Mouse (Mus musculus): ENCODE measurements at regions not wholly inside any gene's neighbourhood (a gene's known extent, or its start where the extent isn't known, plus 50 kb on each side); places are given as distances from the start of the nearest gene placed in this dataset. TPM values are rescaled to one million over a fixed set of nuclear protein-coding genes. Genes with fewer than 3 reads are reported as not detected.

DNA sequence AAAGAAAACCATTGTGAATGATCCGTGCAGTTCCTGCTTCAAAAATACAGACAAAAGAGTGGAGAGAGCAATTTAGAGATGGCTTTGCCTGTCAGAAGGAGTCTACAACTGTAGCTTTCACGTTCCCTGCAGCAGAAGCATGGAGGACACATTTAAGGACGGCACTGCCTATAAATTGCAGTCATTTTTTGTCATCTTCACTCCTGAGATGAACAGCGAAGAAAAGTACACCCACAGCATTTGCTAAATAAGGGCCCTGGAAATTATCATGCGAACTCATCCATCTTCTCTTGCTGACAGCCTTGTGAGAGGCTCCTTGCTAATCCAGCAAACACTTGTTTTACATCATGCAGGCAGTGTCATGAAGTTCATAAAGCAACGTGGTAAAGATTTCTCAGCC is 302.5 kb downstream of the Tmsb4x start:
- no peak overlapping the region for H3K9ac ChIP-seq
- no peak overlapping the region for H3K27ac ChIP-seq (replicated peaks)
- no peak overlapping the region for H3K4me2 ChIP-seq
- no peak for ATAC-seq (ENCODE audit: insufficient read depth)
- H3K36me3 ChIP-seq (replicated peaks): no peaks in the 10 kb centered on the region
- no peaks in the 10 kb centered on the region for H3K4me1 ChIP-seq (replicated peaks)
- H3K4me3 ChIP-seq (replicated peaks): no peak overlapping the region
- no peaks in the 10 kb centered on the region for H3K9me3 ChIP-seq (replicated peaks)
- WGBS (ENCODE audit: insufficient replicate concordance): 54% methylated on average over 6 of the region's 6 CpGs
- no peaks in the 10 kb centered on the region for H3K27me3 ChIP-seq

DNA sequence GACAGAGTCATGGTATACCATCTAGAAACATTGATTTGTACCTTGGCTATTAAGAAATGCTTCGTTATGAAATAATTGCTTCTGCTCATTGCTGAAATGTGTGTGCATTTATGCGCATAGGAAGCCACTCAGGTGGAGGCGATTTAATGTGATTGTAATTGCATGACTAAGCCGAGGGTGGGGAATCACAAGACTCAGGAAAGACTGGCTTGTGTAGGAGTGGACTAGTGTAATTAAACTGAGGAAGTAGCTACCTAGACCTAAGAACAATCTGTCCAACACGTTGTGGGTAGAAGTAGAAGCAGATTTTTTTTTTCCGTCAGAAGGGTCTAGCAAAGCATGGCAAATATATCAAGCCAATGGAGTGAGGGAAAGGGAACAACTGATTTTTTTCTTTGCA is 308.4 kb downstream of the Tmsb4x start:
- Histone ChIP-seq H3K27me3 (no peaks in the 10 kb centered on the region), H3K4me3 (replicated peaks) (no peak overlapping the region), H3K36me3 (replicated peaks) (no peaks in the 10 kb centered on the region), H3K27ac (replicated peaks) (no peak overlapping the region), H3K9ac (no peak overlapping the region), H3K4me1 (replicated peaks) (no peaks in the 10 kb centered on the region), H3K9me3 (replicated peaks) (no peaks in the 10 kb centered on the region), H3K4me2 (no peak overlapping the region)
- ATAC-seq (ENCODE audit: insufficient read depth): no peak
- WGBS (ENCODE audit: insufficient replicate concordance): 63% methylated on average over 6 of the region's 6 CpGs

DNA sequence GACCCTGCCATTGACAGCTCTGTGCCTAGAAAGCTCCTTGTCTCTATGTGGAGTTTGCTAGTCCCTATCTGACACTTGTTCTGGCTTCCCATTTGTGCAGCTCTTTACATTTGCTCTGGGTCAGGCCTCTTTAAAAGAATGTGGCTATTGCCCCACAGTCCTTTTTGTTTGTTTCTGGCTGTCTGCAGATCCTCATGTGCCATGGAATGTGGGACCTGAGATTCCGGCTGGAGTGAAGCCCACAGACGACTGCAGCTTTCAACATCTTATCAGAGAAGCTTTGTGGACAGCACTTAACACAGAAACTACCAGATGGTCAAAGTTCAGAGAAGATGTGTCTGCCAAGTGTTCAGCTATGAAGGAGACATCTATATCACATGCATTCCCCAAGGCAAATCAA is 309.7 kb upstream of the Egfl6 start:
- H3K4me3 ChIP-seq (replicated peaks): no peak overlapping the region
- no peak overlapping the region for H3K27ac ChIP-seq (replicated peaks)
- H3K4me2 ChIP-seq: no peak overlapping the region
- ATAC-seq (ENCODE audit: insufficient read depth): no peak
- H3K4me1 ChIP-seq (replicated peaks): no peaks in the 10 kb centered on the region
- 54% methylated on average over 2 of the region's 2 CpGs for WGBS (ENCODE audit: insufficient replicate concordance)
- no peaks in the 10 kb centered on the region for H3K36me3 ChIP-seq (replicated peaks)
- H3K9ac ChIP-seq: no peak overlapping the region
- H3K27me3 ChIP-seq: no peaks in the 10 kb centered on the region
- H3K9me3 ChIP-seq (replicated peaks): no peaks in the 10 kb centered on the region

DNA sequence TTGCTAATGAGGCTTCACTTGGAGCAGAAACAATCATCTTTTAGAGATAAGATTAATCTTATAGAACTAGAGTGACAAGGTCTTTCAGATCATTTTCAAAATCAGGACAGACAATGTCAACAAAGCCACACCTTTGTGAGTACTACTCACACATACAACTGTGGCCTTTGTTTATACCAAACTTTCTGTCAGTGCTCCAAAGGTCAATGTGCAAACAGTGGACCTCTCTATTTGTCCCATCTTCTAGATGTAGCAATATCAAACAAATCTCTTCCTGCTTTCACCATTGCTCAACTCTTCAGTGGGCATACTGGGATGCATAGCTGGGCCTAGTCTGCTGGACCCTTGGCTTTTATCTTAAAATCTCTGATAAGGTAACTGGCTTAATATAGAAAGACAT is 300.9 kb upstream of the Egfl6 start:
- H3K27ac ChIP-seq (replicated peaks): no peak overlapping the region

DNA sequence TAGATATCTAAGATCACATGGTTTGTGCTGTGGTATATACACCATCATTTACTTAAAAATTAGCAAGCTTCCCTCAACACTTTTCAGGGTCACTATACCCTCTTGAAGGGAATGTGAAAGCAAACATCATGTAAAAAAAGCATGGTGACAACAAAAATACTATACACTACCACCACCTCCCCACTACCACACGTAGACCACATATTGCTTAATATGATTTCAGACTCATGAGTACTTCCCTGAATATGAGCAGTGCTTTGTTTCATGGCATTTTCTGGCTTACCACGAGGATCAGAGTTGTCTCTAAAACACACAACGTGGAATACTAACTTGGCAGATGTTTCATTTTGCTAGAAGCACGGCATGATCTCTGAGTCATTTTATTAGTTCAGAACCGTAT is 284.0 kb upstream of the Egfl6 start:
- no peak for ATAC-seq (ENCODE audit: insufficient read depth)
- H3K27me3 ChIP-seq: no peaks in the 10 kb centered on the region
- H3K36me3 ChIP-seq (replicated peaks): no peaks in the 10 kb centered on the region
- no peaks in the 10 kb centered on the region for H3K9me3 ChIP-seq (replicated peaks)
- no peak overlapping the region for H3K4me3 ChIP-seq (replicated peaks)
- H3K4me1 ChIP-seq (replicated peaks): no peaks in the 10 kb centered on the region
- H3K4me2 ChIP-seq: no peak overlapping the region
- WGBS (ENCODE audit: insufficient replicate concordance): 56% methylated on average over 5 of the region's 5 CpGs
- no peak overlapping the region for H3K27ac ChIP-seq (replicated peaks)
- no peak overlapping the region for H3K9ac ChIP-seq

More for the DNA sequence above, 300.9 kb upstream of the Egfl6 start:
- Histone ChIP-seq H3K27me3 (no peaks in the 10 kb centered on the region), H3K4me2 (no peak overlapping the region), H3K9ac (no peak overlapping the region), H3K4me1 (replicated peaks) (no peaks in the 10 kb centered on the region), H3K4me3 (replicated peaks) (no peak overlapping the region), H3K9me3 (replicated peaks) (no peaks in the 10 kb centered on the region), H3K36me3 (replicated peaks) (no peaks in the 10 kb centered on the region)
- ATAC-seq (ENCODE audit: insufficient read depth): no peak

DNA sequence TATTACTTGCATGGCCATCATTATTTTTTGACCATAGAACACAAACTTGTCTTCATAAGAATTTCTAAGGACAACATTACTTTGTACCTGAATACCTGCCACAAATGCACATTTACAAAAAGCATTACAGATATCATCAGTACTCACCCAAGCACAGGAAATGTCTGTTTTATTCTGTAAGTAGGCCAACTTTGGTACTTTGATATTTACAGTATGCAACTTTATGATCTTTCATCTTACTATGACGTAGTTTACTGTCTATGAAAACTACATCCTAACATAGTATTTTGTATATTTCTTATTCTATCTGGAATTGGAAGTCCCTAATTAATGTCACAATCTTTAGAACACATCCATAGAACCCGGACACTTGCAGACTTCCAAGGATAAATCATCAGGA is 282.2 kb upstream of the Egfl6 start:
- H3K36me3 ChIP-seq (replicated peaks): no peaks in the 10 kb centered on the region
- no peaks in the 10 kb centered on the region for H3K4me1 ChIP-seq (replicated peaks)
- no peaks in the 10 kb centered on the region for H3K27me3 ChIP-seq
- no peak overlapping the region for H3K4me2 ChIP-seq
- no peak for ATAC-seq (ENCODE audit: insufficient read depth)
- no peak overlapping the region for H3K27ac ChIP-seq (replicated peaks)
- no peak overlapping the region for H3K9ac ChIP-seq
- WGBS (ENCODE audit: insufficient replicate concordance): 51% methylated on average over 2 of the region's 2 CpGs
- H3K4me3 ChIP-seq (replicated peaks): no peak overlapping the region
- H3K9me3 ChIP-seq (replicated peaks): no peaks in the 10 kb centered on the region

Small RNA genes in the stretch of these regions (microRNA-seq; reads per million reads assigned to microRNA genes)
- gene Gm22368 (not detected), gene Gm44376 (not detected)

All from liver, embryonic 15.5 days (tissue).